Mouse (Mus musculus): ENCODE results near the gene Ap1g2.

DNA sequence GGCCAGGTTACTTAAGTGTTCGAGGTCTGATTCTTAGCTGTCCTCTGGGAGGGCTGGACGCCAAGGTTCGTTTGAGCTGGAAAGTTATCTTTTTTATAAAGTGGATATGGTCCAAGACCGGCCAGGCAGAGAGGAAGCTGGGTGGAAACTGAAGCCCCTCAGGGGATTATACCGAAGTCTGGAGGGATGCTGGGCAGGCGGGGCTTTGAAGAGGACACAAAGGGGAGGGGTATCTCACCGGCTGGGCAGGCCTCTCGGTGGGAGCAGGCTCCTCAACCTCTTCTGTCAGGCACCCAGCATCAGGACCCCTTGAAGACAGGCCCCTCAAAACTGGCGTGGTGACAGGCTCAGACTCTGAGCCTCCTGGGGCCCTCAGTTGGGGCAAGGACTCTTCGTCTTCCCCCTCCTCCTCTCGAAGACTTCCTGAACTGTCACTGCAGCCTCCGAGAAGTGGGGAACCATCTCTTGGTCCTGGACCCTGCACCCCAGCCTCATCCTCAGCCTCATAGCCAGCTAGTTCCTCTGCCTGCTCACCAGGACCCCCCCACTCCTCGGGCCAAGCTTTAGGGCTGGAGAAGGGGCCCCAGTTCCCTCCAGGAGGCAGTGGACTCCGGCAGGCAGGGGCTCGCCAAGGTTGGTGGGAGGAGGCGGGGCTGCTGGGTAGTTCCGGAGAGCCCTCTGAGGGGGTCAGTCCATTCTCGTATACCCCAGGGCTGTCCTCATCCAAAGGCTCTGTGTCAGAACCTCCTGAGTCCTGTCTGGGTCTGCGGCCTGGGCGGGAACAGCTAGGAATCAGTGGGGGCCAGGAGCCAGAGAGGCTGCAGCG lies 2.9 kb upstream of the Ap1g2 start:
- no peak for TF ChIP-seq CTCF (conservative IDR thresholded peaks at IDR 0.05; ENCODE audit: insufficient read depth, insufficient read length, low read depth, low read length)
- TF ChIP-seq POLR2A (IDR thresholded peaks at IDR 0.05; ENCODE audit: low read depth, low read length), result no peak
